Mouse (Mus musculus): ENCODE measurements at regions not wholly inside any gene's neighbourhood (a gene's known extent, or its start where the extent isn't known, plus 50 kb on each side); places are given as distances from the start of the nearest gene placed in this dataset.

- TF ChIP-seq CTCF (IDR thresholded peaks at IDR 0.05): no peak
- DNase-seq (ENCODE audit: low spot score) (no peak), ATAC-seq (no peak)
- H3K27me3 ChIP-seq (replicated peaks; ENCODE audit: insufficient read depth, low read length): no peaks in the 10 kb centered on the region
- no peak overlapping the region for H3K27ac ChIP-seq (ENCODE audit: low read length)
- H3K4me1 ChIP-seq (ENCODE audit: insufficient read depth, low read depth, low read length): no peaks in the 10 kb centered on the region
- H3K4me2 ChIP-seq (replicated peaks; ENCODE audit: low read depth, low read length): no peak overlapping the region
- no peak overlapping the region for H3K9ac ChIP-seq (replicated peaks; ENCODE audit: low read depth)
- H3K9me3 ChIP-seq (ENCODE audit: low read length): no peaks in the 10 kb centered on the region
- no peak overlapping the region for H3K4me3 ChIP-seq (ENCODE audit: low read depth, low read length)
- WGBS: 41% methylated on average over 3 of the region's 3 CpGs
- H3K36me3 ChIP-seq (ENCODE audit: insufficient read depth, low read length): no peaks in the 10 kb centered on the region
Measured at GRCm38 (mm10) chr7:39867451-39867850, 349.9 kb downstream of the Zfp619 start.

DNA sequence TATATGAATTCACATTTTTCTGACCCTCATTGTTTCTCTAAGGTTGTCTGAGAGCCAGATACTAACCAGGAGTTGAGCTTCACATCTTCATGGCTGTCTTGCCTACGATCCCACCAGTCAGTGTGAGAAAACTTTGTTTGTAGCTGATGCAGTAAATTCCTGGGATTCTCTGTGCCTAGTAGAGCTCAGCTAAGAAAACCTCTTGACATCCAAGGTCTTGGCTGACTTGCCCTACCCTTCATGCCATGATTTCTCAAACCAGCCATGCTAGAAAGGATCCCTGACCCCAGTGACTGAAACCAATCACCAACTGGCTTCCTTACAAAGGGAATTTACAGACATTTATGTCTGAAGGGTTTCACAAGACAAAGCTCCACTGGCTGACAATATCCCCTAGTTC lies 364.5 kb downstream of the Zfp619 start:
- Histone ChIP-seq H3K27me3 (replicated peaks; ENCODE audit: insufficient read depth, low read length) (no peaks in the 10 kb centered on the region), H3K4me2 (replicated peaks; ENCODE audit: low read depth, low read length) (no peak overlapping the region), H3K4me3 (ENCODE audit: low read depth, low read length) (no peak overlapping the region), H3K36me3 (ENCODE audit: insufficient read depth, low read length) (no peaks in the 10 kb centered on the region), H3K4me1 (ENCODE audit: insufficient read depth, low read depth, low read length) (no peaks in the 10 kb centered on the region), H3K9me3 (ENCODE audit: low read length) (no peaks in the 10 kb centered on the region), H3K9ac (replicated peaks; ENCODE audit: low read depth) (no peak overlapping the region), H3K27ac (ENCODE audit: low read length) (no peak overlapping the region)
- DNase-seq (ENCODE audit: low spot score): no peak
- TF ChIP-seq CTCF (IDR thresholded peaks at IDR 0.05) (no peak), EP300 (IDR thresholded peaks at IDR 0.05) (no peak)
- no peak for ATAC-seq
- 61% methylated on average over 1 of the region's 1 CpGs for WGBS

- Histone ChIP-seq H3K4me1 (ENCODE audit: insufficient read depth, low read depth, low read length) (no peaks in the 10 kb centered on the region), H3K27ac (ENCODE audit: low read length) (no peak overlapping the region), H3K9me3 (ENCODE audit: low read length) (no peaks in the 10 kb centered on the region), H3K27me3 (replicated peaks; ENCODE audit: insufficient read depth, low read length) (no peaks in the 10 kb centered on the region), H3K36me3 (ENCODE audit: insufficient read depth, low read length) (no peaks in the 10 kb centered on the region), H3K4me2 (replicated peaks; ENCODE audit: low read depth, low read length) (no peak overlapping the region), H3K4me3 (ENCODE audit: low read depth, low read length) (no peak overlapping the region), H3K9ac (replicated peaks; ENCODE audit: low read depth) (no peak overlapping the region)
- TF ChIP-seq EP300 (IDR thresholded peaks at IDR 0.05) (no peak), CTCF (IDR thresholded peaks at IDR 0.05) (no peak)
- 86% methylated on average over 7 of the region's 7 CpGs for WGBS
- ATAC-seq (no peak), DNase-seq (ENCODE audit: low spot score) (no peak)
Measured at GRCm38 (mm10) chr7:39894208-39894896, 376.8 kb downstream of the Zfp619 start.

- 72% methylated on average over 2 of the region's 2 CpGs for WGBS
- no peak for ATAC-seq
Measured at GRCm38 (mm10) chr7:39896918-39897317, 379.4 kb downstream of the Zfp619 start.

DNA sequence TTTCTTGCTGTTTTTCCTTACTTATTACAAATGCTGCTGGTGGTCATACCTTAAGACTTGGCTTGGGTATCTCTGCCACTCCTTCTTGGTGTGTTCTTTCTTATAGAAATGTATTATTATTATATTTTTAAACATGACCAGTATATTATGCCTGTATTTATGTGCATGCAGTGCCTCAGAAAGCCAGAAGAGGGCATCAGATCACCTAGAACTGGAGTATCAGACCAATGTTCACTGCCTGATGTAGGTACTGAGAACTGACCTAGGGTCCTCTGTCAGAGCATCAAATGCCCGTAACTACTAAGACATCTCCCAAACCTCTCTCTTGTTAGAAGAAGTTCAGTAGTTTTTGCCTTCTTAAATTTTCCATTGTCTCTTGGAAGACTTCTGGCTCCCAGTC lies 380.7 kb downstream of the Zfp619 start:
- WGBS: 91% methylated on average over 1 of the region's 1 CpGs
- no peak for TF ChIP-seq CTCF (IDR thresholded peaks at IDR 0.05)
- TF ChIP-seq EP300 (IDR thresholded peaks at IDR 0.05): no peak
- Histone ChIP-seq H3K4me2 (replicated peaks; ENCODE audit: low read depth, low read length) (no peak overlapping the region), H3K27me3 (replicated peaks; ENCODE audit: insufficient read depth, low read length) (no peaks in the 10 kb centered on the region), H3K36me3 (ENCODE audit: insufficient read depth, low read length) (no peaks in the 10 kb centered on the region), H3K9ac (replicated peaks; ENCODE audit: low read depth) (no peak overlapping the region), H3K4me1 (ENCODE audit: insufficient read depth, low read depth, low read length) (no peaks in the 10 kb centered on the region), H3K9me3 (ENCODE audit: low read length) (no peaks in the 10 kb centered on the region), H3K27ac (ENCODE audit: low read length) (no peak overlapping the region), H3K4me3 (ENCODE audit: low read depth, low read length) (no peak overlapping the region)
- ATAC-seq (no peak), DNase-seq (ENCODE audit: low spot score) (no peak)

More at GRCm38 (mm10) chr7:39896918-39897317, 379.4 kb downstream of the Zfp619 start:
- H3K27me3 ChIP-seq (replicated peaks; ENCODE audit: insufficient read depth, low read length): no peaks in the 10 kb centered on the region
- no peaks in the 10 kb centered on the region for H3K9me3 ChIP-seq (ENCODE audit: low read length)
- no peaks in the 10 kb centered on the region for H3K4me1 ChIP-seq (ENCODE audit: insufficient read depth, low read depth, low read length)
- no peak for TF ChIP-seq CTCF (IDR thresholded peaks at IDR 0.05)
- TF ChIP-seq EP300 (IDR thresholded peaks at IDR 0.05): no peak
- H3K36me3 ChIP-seq (ENCODE audit: insufficient read depth, low read length): no peaks in the 10 kb centered on the region
- H3K4me3 ChIP-seq (ENCODE audit: low read depth, low read length): no peak overlapping the region
- no peak overlapping the region for H3K9ac ChIP-seq (replicated peaks; ENCODE audit: low read depth)
- H3K27ac ChIP-seq (ENCODE audit: low read length): no peak overlapping the region
- DNase-seq (ENCODE audit: low spot score): no peak
- no peak overlapping the region for H3K4me2 ChIP-seq (replicated peaks; ENCODE audit: low read depth, low read length)

DNA sequence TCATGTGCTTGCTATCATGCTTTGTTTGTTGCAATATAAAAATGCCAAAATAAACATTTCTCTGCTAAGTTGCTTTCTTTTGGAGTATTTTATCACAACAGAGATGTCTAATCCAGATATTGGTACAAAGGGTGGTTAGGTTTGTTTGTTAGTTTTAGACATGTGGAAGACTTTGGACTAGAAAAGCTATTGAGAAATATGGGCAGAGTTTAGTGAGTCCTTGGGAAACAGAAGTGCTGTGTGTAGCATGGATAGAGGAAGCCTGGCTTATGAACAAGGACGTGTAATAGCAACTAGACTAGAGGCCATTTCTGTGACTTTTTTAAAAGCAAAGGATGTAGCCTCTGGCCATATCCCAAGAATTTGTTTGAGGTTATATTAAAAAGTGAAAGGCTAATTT lies 416.4 kb downstream of the Zfp619 start:
- 85% methylated on average over 1 of the region's 1 CpGs for WGBS
- H3K36me3 ChIP-seq (ENCODE audit: insufficient read depth, low read length): no peaks in the 10 kb centered on the region
- no peak for ATAC-seq
- TF ChIP-seq CTCF (IDR thresholded peaks at IDR 0.05) (no peak), EP300 (IDR thresholded peaks at IDR 0.05) (no peak)
- H3K27ac ChIP-seq (ENCODE audit: low read length): no peak overlapping the region
- H3K4me3 ChIP-seq (ENCODE audit: low read depth, low read length): no peak overlapping the region
- no peak overlapping the region for H3K9ac ChIP-seq (replicated peaks; ENCODE audit: low read depth)
- no peaks in the 10 kb centered on the region for H3K4me1 ChIP-seq (ENCODE audit: insufficient read depth, low read depth, low read length)
- H3K27me3 ChIP-seq (replicated peaks; ENCODE audit: insufficient read depth, low read length): no peaks in the 10 kb centered on the region
- DNase-seq (ENCODE audit: low spot score): no peak
- H3K9me3 ChIP-seq (ENCODE audit: low read length): no peaks in the 10 kb centered on the region
- H3K4me2 ChIP-seq (replicated peaks; ENCODE audit: low read depth, low read length): no peak overlapping the region

DNA sequence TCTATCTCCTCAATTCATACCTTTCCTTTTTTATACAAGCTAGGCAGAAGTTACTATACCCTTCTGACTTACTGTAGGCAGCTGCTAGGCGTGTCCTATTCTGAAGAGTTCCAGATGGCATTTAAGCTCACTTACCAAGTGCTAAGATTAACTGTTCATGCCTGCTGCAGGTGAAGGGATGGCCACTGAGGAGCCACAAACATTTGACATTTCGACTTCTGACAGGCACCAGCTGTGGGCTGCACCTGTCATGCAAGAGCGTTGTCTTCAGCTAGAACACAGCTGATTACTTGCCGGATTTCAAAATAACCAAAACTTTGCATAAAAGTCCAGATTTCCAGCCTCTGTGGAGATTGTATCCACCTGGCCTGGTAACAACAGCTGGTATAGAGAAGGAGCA lies 419.7 kb downstream of the Zfp619 start:
- no peaks in the 10 kb centered on the region for H3K4me1 ChIP-seq (ENCODE audit: insufficient read depth, low read depth, low read length)
- no peaks in the 10 kb centered on the region for H3K27me3 ChIP-seq (replicated peaks; ENCODE audit: insufficient read depth, low read length)
- no peak overlapping the region for H3K9ac ChIP-seq (replicated peaks; ENCODE audit: low read depth)
- 66% methylated on average over 4 of the region's 4 CpGs for WGBS
- no peaks in the 10 kb centered on the region for H3K36me3 ChIP-seq (ENCODE audit: insufficient read depth, low read length)
- no peak overlapping the region for H3K4me2 ChIP-seq (replicated peaks; ENCODE audit: low read depth, low read length)
- TF ChIP-seq CTCF (IDR thresholded peaks at IDR 0.05) (no peak), EP300 (IDR thresholded peaks at IDR 0.05) (no peak)
- ATAC-seq (no peak), DNase-seq (ENCODE audit: low spot score) (no peak)
- no peaks in the 10 kb centered on the region for H3K9me3 ChIP-seq (ENCODE audit: low read length)
- H3K27ac ChIP-seq (ENCODE audit: low read length): no peak overlapping the region
- H3K4me3 ChIP-seq (ENCODE audit: low read depth, low read length): no peak overlapping the region
